Comparison of ENCODE assay signal across 7 mouse cellular contexts in the genomic region with DNA sequence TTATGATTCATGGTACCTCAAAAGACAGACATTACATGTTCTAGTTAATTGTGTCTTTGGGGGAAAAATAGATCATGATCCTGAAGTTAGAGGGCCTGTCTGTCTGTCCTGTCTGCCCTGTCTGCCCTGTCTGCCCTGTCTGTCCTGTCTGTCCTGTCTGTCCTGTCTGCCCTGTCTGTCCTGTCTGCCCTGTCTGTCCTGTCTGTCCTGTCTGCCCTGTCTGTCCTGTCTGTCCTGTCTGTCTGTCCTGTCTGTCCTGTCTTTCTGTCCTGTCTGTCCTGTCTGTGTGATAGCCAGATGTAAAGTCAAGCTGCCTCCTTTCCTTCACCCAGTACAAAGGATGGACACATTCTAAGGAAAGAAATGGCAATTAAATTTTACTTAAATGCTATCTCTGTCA. TPM values are rescaled to one million over a fixed set of nuclear protein-coding genes. Genes with fewer than 3 reads are reported as not detected.
A peak's percentile ranks its signal among the peaks of the same experiment; 100 is the strongest.
DNase-seq lines count a peak whose midpoint lies in the region; ATAC-seq and TF ChIP-seq lines count a peak whose summit lies in the region.

No protein-coding gene starts in this region.

- no peaks in the 10 kb centered on the region for H3K36me3 ChIP-seq in MEL (ENCODE audit: control insufficient read depth in 1 of 2, insufficient read depth in 2 of 2, low read length in 2 of 2)
- H3K36me3 ChIP-seq in hindbrain, embryonic 10.5 days = no peaks in the 10 kb centered on the region

- H3K27me3 ChIP-seq in MEL (ENCODE audit: control insufficient read depth in 1 of 2, insufficient read depth in 2 of 2, low read length in 2 of 2) = no peaks in the 10 kb centered on the region
- no peaks in the 10 kb centered on the region for H3K27me3 ChIP-seq in hindbrain, embryonic 10.5 days (ENCODE audit: insufficient read depth, poor library complexity, severe bottlenecking)

- TF ChIP-seq RAD21 in MEL (IDR thresholded peaks at IDR 0.05; ENCODE audit: low read depth, low read length) = no peak

- no peak for TF ChIP-seq EP300 in MEL (IDR thresholded peaks at IDR 0.05; ENCODE audit: low read depth in 1 of 2, low read length in 2 of 2)

- H3K79me2 ChIP-seq in MEL (ENCODE audit: control insufficient read depth, insufficient read depth, low read length, poor library complexity) = no peaks in the 10 kb centered on the region

- no peak overlapping the region for H3K27ac ChIP-seq in MEL (ENCODE audit: control insufficient read depth, low read depth, low read length)
- no peak overlapping the region; the same call in 1 of the 2 replicates for H3K27ac ChIP-seq in hindbrain, embryonic 10.5 days

- no peak overlapping the region for H3K9ac ChIP-seq in MEL (ENCODE audit: control insufficient read depth, low read depth, low read length, poor library complexity, severe bottlenecking)

- DNase-seq in MEL (ENCODE audit: low read depth, low spot score) = peak; percentile 28
- DNase-seq in c-Kit-negative CD71-positive TER-119-positive erythroid progenitor cells, embryonic 14.5 days (ENCODE audit: low read depth, low spot score) = peak; percentile 25
- peak; percentile 46 for DNase-seq in hindbrain, embryonic 10.5 days (ENCODE audit: low spot score)
- no peak for DNase-seq in ovary, postnatal 36 days (ENCODE audit: low spot score)
- DNase-seq in layer of hippocampus, postnatal 10 days (ENCODE audit: low spot score in 2 of 2) = no peak
- no peak for DNase-seq in spleen, postnatal 36 days (ENCODE audit: low spot score in 2 of 2)

- TF ChIP-seq POLR2A in MEL (IDR thresholded peaks at IDR 0.05; ENCODE audit: control insufficient read depth in 1 of 2, insufficient read depth in 1 of 2, low read depth in 1 of 2, low read length in 2 of 2, poor library complexity in 1 of 2) = no peak

- ATAC-seq in megakaryocyte progenitor cell, adult 5-6 weeks (replicated peaks; ENCODE audit: poor library complexity) = peak; percentile 70

- H3K4me1 ChIP-seq in MEL (ENCODE audit: control insufficient read depth in 1 of 2, insufficient read depth in 2 of 2, low read length in 2 of 2) = no peaks in the 10 kb centered on the region
- H3K4me1 ChIP-seq in hindbrain, embryonic 10.5 days (replicated peaks) = no peaks in the 10 kb centered on the region

- no peaks in the 10 kb centered on the region for H3K9me3 ChIP-seq in MEL (replicated peaks; ENCODE audit: insufficient read depth, low read length)
- peaks cover 2% of the 10 kb centered on the region; the same call in 1 of the 2 replicates for H3K9me3 ChIP-seq in hindbrain, embryonic 10.5 days

- TF ChIP-seq CTCF in MEL (IDR thresholded peaks at IDR 0.05 in 2 of 3, conservative IDR thresholded peaks at IDR 0.05 in 1 of 3; ENCODE audit: control insufficient read depth in 1 of 3, insufficient read depth in 1 of 3, low read depth in 2 of 3, low read length in 3 of 3, poor library complexity in 1 of 3, severe bottlenecking in 1 of 3) = no peak

- H3K4me3 ChIP-seq in MEL (ENCODE audit: control insufficient read depth in 1 of 2, insufficient read depth in 1 of 2, low read depth in 2 of 2, low read length in 2 of 2) = no peak overlapping the region
- H3K4me3 ChIP-seq in hindbrain, embryonic 10.5 days = no peak overlapping the region

TF ChIP-seq in MEL, 35 proteins besides CTCF, POLR2A, EP300 and RAD21:
- TF ChIP-seq KAT2A (conservative IDR thresholded peaks at IDR 0.05; ENCODE audit: low read depth, low read length) (no peak), SMC3 (IDR thresholded peaks at IDR 0.05; ENCODE audit: low read depth, low read length) (no peak), NRF1 (IDR thresholded peaks at IDR 0.05; ENCODE audit: insufficient read depth, low read depth, low read length, poor library complexity, severe bottlenecking) (no peak), USF2 (IDR thresholded peaks at IDR 0.05; ENCODE audit: borderline replicate concordance in 1 of 2, insufficient read depth in 1 of 2, low read depth in 1 of 2, low read length in 2 of 2) (no peak), MEF2A (IDR thresholded peaks at IDR 0.05; ENCODE audit: extremely low read depth, insufficient replicate concordance, low read depth, low read length, poor library complexity, severe bottlenecking) (no peak), RCOR1 (IDR thresholded peaks at IDR 0.05; ENCODE audit: low read depth, low read length) (no peak), ZC3H11A (IDR thresholded peaks at IDR 0.05; ENCODE audit: low read depth, low read length) (no peak)

RNA-seq across cellular contexts. Expression of gene Cd200, which starts 56.0 kb away (rescaled TPM):
- not detected in 2 replicates for total RNA-seq in MEL (2012; rRNA removed)
- polyA plus RNA-seq in MEL (2012; ENCODE audit: insufficient read depth in 1 of 2, insufficient read length in 2 of 2, low read depth in 1 of 2, low replicate concordance in 2 of 2, missing spikeins in 1 of 2) = not detected
- 11.0 and 29.3 TPM in 2 replicates for polyA plus RNA-seq in hindbrain, embryonic 10.5 days (2016; fragmentation: Nextera tagmentation; extraction: Ambion mirVana)
- not detected in 2 replicates for total RNA-seq in megakaryocyte progenitor cell, adult 5-6 weeks (2015)
- total RNA-seq in megakaryocyte progenitor cell, adult 5-6 weeks (2017) = 1.3 TPM in 1 of 2 replicates, not detected in the other
- 100 to 1,000 TPM; 175 to 176 TPM for total RNA-seq in layer of hippocampus, postnatal 10 days (2021)

Comparison
In these comparisons a context has a peak if more than half of its experiments do, and no peak if none do; other contexts are left out.
1. DNase-seq: peak in MEL (single experiment), c-Kit-negative CD71-positive TER-119-positive erythroid progenitor cells, embryonic 14.5 days (single experiment) and hindbrain, embryonic 10.5 days (single experiment); none in ovary, postnatal 36 days (single experiment), layer of hippocampus, postnatal 10 days (0 of 2) and spleen, postnatal 36 days (0 of 2).
2. RNA of gene Cd200, which starts 56.0 kb away (total RNA-seq): 175 to 176 TPM in layer of hippocampus, postnatal 10 days; 1.3 TPM in megakaryocyte progenitor cell, adult 5-6 weeks and not detected in MEL; every median in the first group is over 10 times any median in the second.